Mouse (Mus musculus) bone marrow macrophage, adult 2 months (primary cell): ENCODE data around the gene Epha4.

Source experiments
- CTCF ChIP-seq: IDR thresholded peaks from 2 replicates; pipeline ENCODE4 v1.5.1; 2012; ENCODE audit warnings: low read depth, mild to moderate bottlenecking, low read length, moderate library complexity
- POLR2A ChIP-seq: IDR thresholded peaks from 2 replicates; pipeline ENCODE4 v1.6.1; 2012; ENCODE audit warnings: mild to moderate bottlenecking, low read depth, low read length, borderline replicate concordance

GRCm38 (mm10) chr1:77453811-77454210, 61.1 kb downstream of the Epha4 start:
- TF ChIP-seq CTCF (no peak), POLR2A (no peak)
